Mouse (Mus musculus) liver, postnatal 0 days (tissue): Measurements from ENCODE around the gene Psmd9.

Experiments
- CTCF ChIP-seq: sonication (generic); IDR thresholded peaks from 2 replicates; pipeline ENCODE4 v1.5.1; 2016; ENCODE audit warnings: antibody characterized with exemption, low read depth
- EP300 ChIP-seq: IDR thresholded peaks from 2 replicates; pipeline ENCODE4 v1.6.1; 2016; ENCODE audit warnings: antibody characterized with exemption, low read depth, mild to moderate bottlenecking

GRCm38 (mm10) chr5:123157972-123158371 lies 11.2 kb upstream of the Psmd9 start:
- TF ChIP-seq CTCF (no peak), EP300 (no peak)
